23 mouse cellular contexts compared by ENCODE assay signal in genomic region chr6:34588066-34588465, GRCm38 (mm10). TPM values are rescaled to one million over a fixed set of nuclear protein-coding genes. Genes with fewer than 3 reads are reported as not detected.
A peak's percentile ranks its signal among the peaks of the same experiment; 100 is the strongest.
DNase-seq lines count a peak whose midpoint lies in the region; ATAC-seq and TF ChIP-seq lines count a peak whose summit lies in the region.
"Had no signal": no experiment of that assay in that cellular context is flagged by ENCODE, and none has a peak within 500 bp of the region (broad histone marks: within the 10 kb centered on the region; RNA-seq: fewer than 3 reads in every experiment).

No protein-coding gene starts in this region.

- H3K4me1 ChIP-seq in forebrain, postnatal 0 days (ENCODE audit: insufficient read depth) = no peaks in the 10 kb centered on the region
- H3K4me1 ChIP-seq in forebrain, embryonic 15.5 days = no peaks in the 10 kb centered on the region
- no peaks in the 10 kb centered on the region for H3K4me1 ChIP-seq in hindbrain, postnatal 0 days (ENCODE audit: insufficient read depth, low read length)
- H3K4me1 ChIP-seq in lung, postnatal 0 days (ENCODE audit: insufficient read depth, low read depth, low read length) = no peaks in the 10 kb centered on the region
- H3K4me1 ChIP-seq: limb, embryonic 12.5 days; liver, embryonic 12.5 days had no signal

- H3K4me3 ChIP-seq in forebrain, postnatal 0 days (ENCODE audit: low read depth, low read length) = no peak overlapping the region
- no peak overlapping the region for H3K4me3 ChIP-seq in forebrain, embryonic 15.5 days
- no peak overlapping the region for H3K4me3 ChIP-seq in hindbrain, postnatal 0 days (ENCODE audit: low read length)
- H3K4me3 ChIP-seq in lung, postnatal 0 days (ENCODE audit: low read depth, low read length) = no peak overlapping the region
- H3K4me3 ChIP-seq: heart, adult 2 months; heart, embryonic 15.5 days; limb, embryonic 12.5 days; liver, embryonic 12.5 days had no signal

- TF ChIP-seq EP300 in lung, postnatal 0 days (IDR thresholded peaks at IDR 0.05) = no peak

- 61% methylated on average over 4 of the region's 4 CpGs for WGBS in forebrain, postnatal 0 days
- WGBS in forebrain, embryonic 15.5 days = 75% methylated on average over 4 of the region's 4 CpGs
- 64% methylated on average over 4 of the region's 4 CpGs for WGBS in hindbrain, postnatal 0 days
- WGBS in lung, postnatal 0 days = 68% methylated on average over 4 of the region's 4 CpGs

- TF ChIP-seq CTCF in forebrain, postnatal 0 days (IDR thresholded peaks at IDR 0.05; ENCODE audit: low read depth) = no peak
- TF ChIP-seq CTCF in hindbrain, postnatal 0 days (IDR thresholded peaks at IDR 0.05; ENCODE audit: low read depth) = no peak
- no peak for TF ChIP-seq CTCF in lung, postnatal 0 days (IDR thresholded peaks at IDR 0.05)

- no peaks in the 10 kb centered on the region for H3K9me3 ChIP-seq in forebrain, postnatal 0 days (ENCODE audit: low read length)
- H3K9me3 ChIP-seq in forebrain, embryonic 15.5 days = no peaks in the 10 kb centered on the region
- no peaks in the 10 kb centered on the region for H3K9me3 ChIP-seq in hindbrain, postnatal 0 days (ENCODE audit: low read length)
- no peaks in the 10 kb centered on the region for H3K9me3 ChIP-seq in lung, postnatal 0 days (ENCODE audit: low read length)
- H3K9me3 ChIP-seq: heart, embryonic 15.5 days; limb, embryonic 12.5 days; liver, embryonic 12.5 days had no signal

- no peaks in the 10 kb centered on the region for H3K36me3 ChIP-seq in forebrain, postnatal 0 days (ENCODE audit: insufficient read depth)
- no peaks in the 10 kb centered on the region for H3K36me3 ChIP-seq in forebrain, embryonic 15.5 days
- H3K36me3 ChIP-seq in hindbrain, postnatal 0 days (ENCODE audit: insufficient read depth, low read length) = no peaks in the 10 kb centered on the region
- H3K36me3 ChIP-seq in lung, postnatal 0 days (ENCODE audit: insufficient read depth, low read length) = no peaks in the 10 kb centered on the region
- H3K36me3 ChIP-seq: heart, embryonic 15.5 days; limb, embryonic 12.5 days; liver, embryonic 12.5 days had no signal

- H3K4me2 ChIP-seq in forebrain, postnatal 0 days (ENCODE audit: low read depth) = no peak overlapping the region
- no peak overlapping the region for H3K4me2 ChIP-seq in forebrain, embryonic 15.5 days (replicated peaks)
- H3K4me2 ChIP-seq in hindbrain, postnatal 0 days (ENCODE audit: low read depth, low read length) = no peak overlapping the region
- H3K4me2 ChIP-seq in lung, postnatal 0 days (replicated peaks; ENCODE audit: low read depth, low read length) = no peak overlapping the region
- H3K4me2 ChIP-seq: heart, embryonic 15.5 days; limb, embryonic 12.5 days; liver, embryonic 12.5 days had no signal

- no peak overlapping the region for H3K9ac ChIP-seq in forebrain, postnatal 0 days
- H3K9ac ChIP-seq in forebrain, embryonic 15.5 days (replicated peaks) = no peak overlapping the region
- no peak overlapping the region for H3K9ac ChIP-seq in hindbrain, postnatal 0 days (replicated peaks; ENCODE audit: low read length)
- H3K9ac ChIP-seq in lung, postnatal 0 days (replicated peaks; ENCODE audit: low read depth) = no peak overlapping the region
- H3K9ac ChIP-seq: heart, embryonic 15.5 days; limb, embryonic 12.5 days; liver, embryonic 12.5 days had no signal

- H3K27me3 ChIP-seq in forebrain, postnatal 0 days (ENCODE audit: insufficient read depth, low read length) = no peaks in the 10 kb centered on the region
- no peaks in the 10 kb centered on the region for H3K27me3 ChIP-seq in forebrain, embryonic 15.5 days
- no peaks in the 10 kb centered on the region for H3K27me3 ChIP-seq in hindbrain, postnatal 0 days (ENCODE audit: insufficient read depth, low read length)
- no peaks in the 10 kb centered on the region for H3K27me3 ChIP-seq in lung, postnatal 0 days (replicated peaks; ENCODE audit: insufficient read depth, low read length)
- H3K27me3 ChIP-seq: CH12.LX; heart, embryonic 15.5 days; limb, embryonic 12.5 days; liver, embryonic 12.5 days had no signal

- DNase-seq in forebrain, postnatal 0 days = peak; percentile 16
- peak; percentile 72 for DNase-seq in brain, adult 2 months (ENCODE audit: low read depth, low spot score)
- DNase-seq in layer of hippocampus, adult 9-11 months = peak; percentile 51
- DNase-seq in right cerebral cortex, postnatal 10 days (ENCODE audit: low spot score in 2 of 2) = peak; percentile 56 to 66
- DNase-seq in hindbrain, postnatal 0 days (ENCODE audit: low spot score) = no peak
- DNase-seq in lung, postnatal 0 days (ENCODE audit: low spot score) = no peak
- DNase-seq: cerebellum, adult 9-11 months; embryo, embryonic 11 days; gastrocnemius, postnatal 10 days; heart, adult 2 months; kidney, adult 11 months; lung, adult 2 months; lung, postnatal 36 days; spleen, adult 18-20 months; thymus, adult 2 months had no signal

- ATAC-seq in forebrain, postnatal 0 days = peak; percentile 25; the same call in 1 of the 2 replicates
- no peak for ATAC-seq in forebrain, embryonic 15.5 days (replicated peaks)
- no peak for ATAC-seq in hindbrain, postnatal 0 days
- ATAC-seq in lung, postnatal 0 days = no peak
- ATAC-seq in megakaryocyte progenitor cell, adult 5-6 weeks (replicated peaks; ENCODE audit: poor library complexity) = no peak
- ATAC-seq: forebrain, embryonic 16.5 days; liver, embryonic 12.5 days had no signal

- no peak overlapping the region for H3K27ac ChIP-seq in forebrain, postnatal 0 days (ENCODE audit: low read depth, low read length)
- no peak overlapping the region for H3K27ac ChIP-seq in forebrain, embryonic 15.5 days (replicated peaks)
- H3K27ac ChIP-seq in hindbrain, postnatal 0 days = no peak overlapping the region
- no peak overlapping the region for H3K27ac ChIP-seq in lung, postnatal 0 days (ENCODE audit: low read length)
- H3K27ac ChIP-seq: heart, adult 2 months; heart, embryonic 15.5 days; limb, embryonic 12.5 days; liver, embryonic 12.5 days had no signal

RNA-seq across cellular contexts. Expression of gene Cald1, which starts 10.2 kb away (rescaled TPM):
- total RNA-seq in forebrain, postnatal 0 days (2014; rRNA removed) = 19.6 and 28.5 TPM in 2 replicates
- 32.5 and 40.8 TPM in 2 replicates for polyA plus RNA-seq in forebrain, postnatal 0 days (2015; fragmentation: Nextera tagmentation; extraction: Ambion mirVana)
- 63.8 and 66.9 TPM in 2 replicates for polyA plus RNA-seq in forebrain, embryonic 15.5 days (2015; fragmentation: Nextera tagmentation; extraction: Ambion mirVana)
- 27.6 and 28.1 TPM in 2 replicates for total RNA-seq in hindbrain, postnatal 0 days (2014; rRNA removed)
- polyA plus RNA-seq in hindbrain, postnatal 0 days (2015; fragmentation: Nextera tagmentation; extraction: Ambion mirVana) = 59.0 and 67.6 TPM in 2 replicates
- polyA plus RNA-seq in lung, postnatal 0 days (2015; fragmentation: Nextera tagmentation; extraction: Ambion mirVana) = 249 and 273 TPM in 2 replicates
- total RNA-seq in megakaryocyte progenitor cell, adult 5-6 weeks (2015) = 0.05 and 0.17 TPM in 2 replicates
- not detected in 2 replicates for total RNA-seq in megakaryocyte progenitor cell, adult 5-6 weeks (2017)
- total RNA-seq: MEL had no signal

Comparison
In these comparisons a context has a peak if more than half of its experiments do, and no peak if none do; other contexts are left out.
1. DNase-seq: peak in forebrain, postnatal 0 days (single experiment), brain, adult 2 months (single experiment), layer of hippocampus, adult 9-11 months (single experiment) and right cerebral cortex, postnatal 10 days (2 of 2); none in hindbrain, postnatal 0 days (single experiment) and lung, postnatal 0 days (single experiment).